Mouse (Mus musculus) urinary bladder, adult 18-20 months (tissue): Measurements from ENCODE around the gene Tmem219.
"Not testable (repeated sequence)": the region's sequence is repeated elsewhere in the genome, so short reads cannot be mapped to it uniquely, and the experiment has no call there.

ENCODE experiments used
- DNase-seq, 2 experiments: peaks; one replicate each; pipeline ENCODE4 v3.0.0; 2022; ENCODE audit warnings: low spot score in 2 of 2, mixed read lengths in 2 of 2

The Tmem219 gene

DNA sequence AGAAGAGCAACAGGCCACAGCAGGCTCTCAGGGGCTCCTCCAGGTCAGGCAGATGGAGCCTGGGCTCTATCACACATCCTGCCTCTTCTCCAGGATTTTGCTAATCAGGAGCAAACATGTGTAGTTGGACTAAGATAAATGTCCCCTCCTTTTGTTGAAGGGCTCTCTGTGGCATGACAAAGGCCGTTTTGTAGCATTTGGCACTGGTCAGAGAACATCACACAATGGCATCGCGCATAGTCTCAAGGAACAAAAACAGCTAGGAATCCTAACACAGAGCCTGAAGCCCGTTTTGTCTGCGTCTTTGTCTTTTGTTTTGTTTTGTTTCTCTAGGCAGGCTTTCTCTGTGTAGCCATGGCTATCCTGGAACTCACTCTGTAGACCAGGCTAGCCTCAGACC, 1.3 kb upstream of the Tmem219 start:
- DNase-seq = no peak

GRCm38 (mm10) chr7:126921563-126921962, 1.2 kb downstream of the Tmem219 start:
- DNase-seq = no peak

GRCm38 (mm10) chr7:126919973-126920372, 2.7 kb downstream of the Tmem219 start:
- no peak for DNase-seq

GRCm38 (mm10) chr7:126918356-126918755, 4.4 kb downstream of the Tmem219 start:
- not testable (repeated sequence) for DNase-seq

DNA sequence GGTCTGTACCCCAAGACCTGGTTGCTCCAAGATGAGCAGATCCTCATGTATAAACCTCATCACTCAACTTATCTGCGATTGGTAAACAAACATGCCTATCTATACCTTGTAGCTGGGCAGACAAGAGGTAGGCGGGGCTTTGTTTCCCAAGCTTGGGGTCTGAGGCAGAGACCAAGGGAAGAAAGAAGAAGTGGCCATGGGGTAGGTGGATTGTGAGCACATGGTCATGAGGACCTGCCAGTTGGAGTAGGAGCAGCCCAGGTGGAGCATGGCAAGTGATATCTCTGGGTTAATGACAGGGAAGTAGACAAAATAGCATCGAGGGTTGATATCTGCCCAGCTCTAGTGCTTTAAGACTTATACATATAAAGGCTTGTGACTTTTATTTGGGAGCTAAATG, 7.9 kb downstream of the Tmem219 start:
- DNase-seq = no peak

GRCm38 (mm10) chr7:126905590-126905989, 17.1 kb downstream of the Tmem219 start:
- no peak for DNase-seq

DNA sequence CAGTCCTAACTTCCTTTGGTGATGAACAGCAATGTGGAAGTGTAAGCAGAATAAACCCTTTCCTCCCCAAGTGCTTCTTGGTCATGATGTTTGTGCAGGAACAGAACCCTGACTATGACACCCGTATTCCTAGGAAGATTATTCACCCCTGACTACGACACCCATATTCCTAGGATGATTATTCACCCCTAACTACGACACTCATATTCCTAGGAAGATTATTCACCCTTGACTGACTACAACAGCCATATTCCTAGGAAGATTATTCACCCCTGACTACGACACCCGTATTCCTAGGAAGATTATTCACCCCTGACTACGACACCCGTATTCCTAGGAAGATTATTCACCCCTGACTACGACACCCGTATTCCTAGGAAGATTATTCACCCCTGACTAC, 22.9 kb downstream of the Tmem219 start:
- DNase-seq = not testable (repeated sequence)

DNA sequence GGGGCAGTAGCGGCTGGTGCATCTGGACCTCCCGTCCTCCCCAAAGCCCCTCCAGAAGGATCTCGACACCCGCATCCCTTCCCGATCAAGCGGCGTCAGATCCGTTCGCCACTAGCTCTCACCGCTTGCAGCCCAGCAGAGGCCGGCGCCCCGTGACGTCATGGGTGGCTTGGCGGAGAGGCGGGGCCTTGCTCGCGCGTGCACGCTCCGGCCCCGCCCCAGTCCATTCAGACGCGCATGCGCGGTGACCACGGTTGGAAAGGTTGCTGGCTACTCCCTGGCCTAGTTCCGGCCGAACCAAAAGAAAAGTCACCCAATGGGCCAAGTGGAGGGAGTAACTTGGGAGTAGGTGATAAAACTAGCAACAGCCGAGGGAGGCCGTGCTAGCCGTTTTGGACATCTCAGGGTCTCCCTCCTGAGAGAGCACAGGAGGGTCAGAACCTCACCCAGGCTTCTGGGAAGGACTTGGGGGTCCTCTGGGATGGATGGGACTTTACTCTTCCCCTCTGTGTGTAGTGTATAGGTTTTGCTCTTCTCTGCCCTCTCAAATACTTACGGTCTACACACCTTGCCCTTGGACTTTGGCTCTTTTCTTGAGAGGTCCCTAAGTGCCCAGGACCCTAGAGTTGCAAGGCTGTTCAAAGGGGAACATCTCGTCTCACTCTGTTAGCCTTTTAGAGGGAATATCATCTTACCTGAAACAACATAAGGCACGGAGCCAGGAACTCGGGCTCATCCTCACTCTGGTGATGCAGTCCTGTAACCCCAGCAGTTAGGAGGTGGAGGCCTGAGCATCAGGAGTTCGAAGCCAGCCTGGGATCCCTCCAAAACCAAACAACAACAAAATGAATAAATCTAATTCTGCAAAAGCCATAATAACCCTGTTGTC, 24.4 kb downstream of the Tmem219 start:
- DNase-seq = peak; percentile 90 to 94

DNA sequence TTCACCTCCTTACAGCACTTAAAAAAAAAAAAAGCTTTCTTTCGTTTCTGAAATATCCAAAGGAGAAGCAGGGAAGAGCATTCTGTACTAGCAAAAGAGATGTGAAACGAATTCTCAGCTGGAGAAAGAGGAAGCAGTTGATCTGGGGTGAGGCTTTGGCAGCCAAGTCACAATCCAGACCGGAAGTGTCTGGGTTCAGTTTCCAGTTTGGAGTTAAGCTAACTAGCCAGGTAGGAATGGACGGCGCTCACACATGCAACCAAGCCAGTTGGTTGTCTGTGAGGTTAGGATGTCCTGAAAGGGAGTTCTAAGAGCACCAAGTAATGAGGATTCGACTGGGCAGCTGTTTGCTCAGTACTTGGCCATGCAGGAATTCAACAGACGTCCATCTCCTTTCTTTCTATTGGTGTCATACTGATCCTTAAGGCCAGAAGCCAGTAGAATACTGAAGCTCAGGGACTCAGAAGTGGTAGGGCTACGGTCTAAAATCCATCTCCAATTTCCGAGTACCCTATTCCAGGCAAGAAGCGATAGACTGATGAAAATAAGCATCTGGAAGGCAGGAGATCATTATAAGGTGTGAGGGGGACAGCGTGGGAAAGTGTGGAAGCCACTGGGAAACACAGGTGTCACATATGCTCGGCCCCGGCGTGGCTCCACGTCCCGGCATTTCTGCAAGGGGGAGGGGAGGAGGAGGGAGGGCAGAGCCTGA, 25.2 kb downstream of the Tmem219 start:
- peak in 1 of 2 experiments; percentile 26 for DNase-seq

DNA sequence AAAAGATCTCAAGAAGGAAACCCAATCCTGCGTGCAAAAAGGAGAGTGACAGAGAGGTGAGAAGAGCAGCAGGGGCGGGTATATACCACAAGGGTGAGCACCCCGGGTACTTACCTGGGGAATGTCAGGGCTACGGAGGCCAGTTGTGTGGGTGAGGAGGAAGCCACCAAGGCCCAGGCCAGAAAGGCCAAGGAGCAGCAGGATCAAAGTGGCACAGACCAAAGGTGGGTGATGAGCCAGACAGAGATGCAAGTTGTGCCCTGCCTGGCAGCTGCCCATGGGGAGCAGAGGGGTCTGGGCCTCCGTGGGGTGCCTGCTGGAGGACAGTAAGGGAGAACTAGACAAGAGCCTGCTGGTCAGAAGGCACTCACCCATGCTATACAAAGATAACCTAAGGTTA, 25.8 kb downstream of the Tmem219 start:
- DNase-seq = no peak

- DNase-seq = no peak
Observed at GRCm38 (mm10) chr7:126888852-126889251, 33.9 kb downstream of the Tmem219 start.

DNA sequence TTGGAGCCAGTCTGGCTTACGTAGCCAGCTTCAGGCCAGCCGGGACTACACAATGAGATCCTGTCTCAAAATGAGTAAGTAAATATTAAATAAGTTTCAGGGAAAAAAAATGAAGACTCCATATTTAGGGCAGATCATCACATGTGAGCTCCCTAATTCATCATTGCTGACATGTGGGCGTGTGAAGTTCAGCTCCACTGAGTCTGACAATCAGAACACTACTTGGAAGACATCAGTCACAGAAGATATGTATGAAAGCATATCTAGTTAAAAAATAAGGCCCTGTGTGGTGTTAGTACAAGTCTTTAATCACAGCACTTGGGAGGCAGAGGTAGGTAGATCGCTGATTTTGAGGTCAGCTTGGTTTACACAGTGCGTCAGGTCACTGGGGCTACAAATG, 35.4 kb downstream of the Tmem219 start:
- DNase-seq = no peak

DNA sequence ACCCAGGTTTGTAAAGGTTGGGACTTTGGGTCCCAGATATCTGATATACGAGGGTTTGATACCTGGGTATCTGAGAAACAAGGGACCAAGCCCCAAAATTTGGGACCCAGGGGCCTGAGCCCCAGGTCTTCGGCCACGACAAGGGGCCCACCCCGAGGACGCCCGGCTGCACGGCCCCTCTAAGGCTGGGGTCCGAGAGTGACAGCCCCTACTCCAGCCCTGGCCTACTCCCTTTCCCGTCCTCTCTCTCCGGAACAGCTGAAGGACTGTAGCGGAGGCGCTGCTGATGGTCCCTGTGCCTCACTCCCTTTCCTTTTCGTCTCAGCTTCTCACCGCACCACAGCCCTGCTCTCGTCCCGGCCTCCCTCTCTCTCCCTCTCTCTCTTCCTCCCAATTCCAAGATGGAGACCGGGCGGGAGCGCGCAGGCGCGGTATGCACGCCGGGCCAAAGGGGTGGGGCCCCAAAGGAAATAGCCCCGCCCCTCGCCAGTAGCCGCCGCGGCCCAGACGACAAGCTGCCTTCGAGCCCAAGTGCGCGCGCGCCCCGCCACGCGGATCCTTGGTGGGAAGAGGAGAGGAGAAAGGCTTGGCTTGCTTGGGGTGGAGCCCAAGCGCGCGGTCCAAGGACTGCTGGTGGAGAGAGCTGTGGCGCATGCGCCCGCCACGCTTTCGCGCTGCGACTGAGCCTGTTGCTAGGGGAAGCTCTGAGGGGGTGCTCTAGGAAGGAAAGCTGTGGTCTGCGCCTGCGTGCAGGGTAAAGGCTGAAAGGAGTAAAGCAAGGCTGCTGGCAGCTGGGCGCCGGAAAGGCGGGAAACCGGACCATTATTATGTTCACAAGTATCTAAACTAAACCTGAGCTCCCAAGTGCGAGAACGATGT, 38.2 kb downstream of the Tmem219 start, which contains the start of gene Taok2:
Taok2 (minus strand) TSS at position 418 of the 879 bp plus-strand sequence.
- peak; percentile 94 to 98 for DNase-seq

- no peak for DNase-seq
Observed at GRCm38 (mm10) chr7:126883731-126884181, 39.0 kb downstream of the Tmem219 start.

DNA sequence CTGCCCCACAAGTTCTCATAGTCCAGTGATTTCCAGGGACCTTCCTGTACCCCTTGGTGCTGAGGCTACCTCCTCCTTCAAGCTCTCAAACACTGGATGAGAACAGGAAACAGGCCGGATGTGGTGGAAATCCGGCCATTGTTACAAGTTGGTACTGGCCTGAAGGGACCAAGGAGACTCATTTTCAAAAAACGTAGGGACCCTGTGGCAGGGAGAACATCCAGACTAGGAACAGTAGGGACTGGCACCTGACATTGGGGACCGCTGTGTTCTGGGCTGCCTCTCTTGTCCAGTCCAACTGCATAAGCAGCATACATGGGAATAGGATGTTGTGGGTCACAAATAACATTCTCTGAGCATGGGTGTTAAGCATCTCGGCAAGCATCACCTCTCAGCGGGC, 41.7 kb downstream of the Tmem219 start:
- DNase-seq = no peak

DNA sequence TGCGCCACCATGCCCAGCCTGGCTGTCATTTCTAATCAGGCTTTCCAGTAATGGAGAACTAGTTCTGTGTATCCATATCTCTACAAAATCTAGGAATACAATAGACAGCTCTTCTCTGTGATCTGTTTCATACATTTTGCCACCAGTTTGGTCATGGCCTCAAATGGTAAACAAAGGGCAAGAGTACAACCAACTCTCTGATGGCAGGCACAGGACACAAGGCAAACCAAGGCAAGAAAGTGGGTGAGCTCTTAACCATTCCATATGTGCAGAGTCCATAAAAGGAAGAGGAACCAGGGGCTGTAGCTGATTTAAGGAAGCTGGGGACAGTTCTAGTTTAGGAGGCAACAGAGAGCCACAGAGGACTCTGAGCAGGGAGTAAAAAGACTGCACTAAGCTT, 45.5 kb downstream of the Tmem219 start:
- no peak for DNase-seq

DNA sequence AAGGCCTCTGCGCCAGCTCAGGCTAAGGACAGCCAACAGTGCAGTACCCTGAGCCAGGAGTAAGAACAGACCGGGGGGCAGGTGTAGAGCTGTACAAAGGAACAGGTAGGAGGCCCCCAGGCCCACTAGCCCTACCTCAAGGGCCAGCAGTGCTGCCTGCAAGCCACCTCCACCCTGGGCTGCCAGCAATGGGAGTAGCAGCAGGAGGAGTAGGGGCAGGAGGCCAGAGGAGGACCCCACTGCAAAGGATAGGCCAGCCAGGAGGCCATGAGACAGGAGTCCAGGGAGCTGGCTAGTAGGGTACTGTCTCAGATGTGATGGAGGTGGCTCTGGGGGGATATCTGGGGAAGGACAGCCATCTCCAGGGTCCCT, 52.2 kb downstream of the Tmem219 start:
- DNase-seq = no peak

DNA sequence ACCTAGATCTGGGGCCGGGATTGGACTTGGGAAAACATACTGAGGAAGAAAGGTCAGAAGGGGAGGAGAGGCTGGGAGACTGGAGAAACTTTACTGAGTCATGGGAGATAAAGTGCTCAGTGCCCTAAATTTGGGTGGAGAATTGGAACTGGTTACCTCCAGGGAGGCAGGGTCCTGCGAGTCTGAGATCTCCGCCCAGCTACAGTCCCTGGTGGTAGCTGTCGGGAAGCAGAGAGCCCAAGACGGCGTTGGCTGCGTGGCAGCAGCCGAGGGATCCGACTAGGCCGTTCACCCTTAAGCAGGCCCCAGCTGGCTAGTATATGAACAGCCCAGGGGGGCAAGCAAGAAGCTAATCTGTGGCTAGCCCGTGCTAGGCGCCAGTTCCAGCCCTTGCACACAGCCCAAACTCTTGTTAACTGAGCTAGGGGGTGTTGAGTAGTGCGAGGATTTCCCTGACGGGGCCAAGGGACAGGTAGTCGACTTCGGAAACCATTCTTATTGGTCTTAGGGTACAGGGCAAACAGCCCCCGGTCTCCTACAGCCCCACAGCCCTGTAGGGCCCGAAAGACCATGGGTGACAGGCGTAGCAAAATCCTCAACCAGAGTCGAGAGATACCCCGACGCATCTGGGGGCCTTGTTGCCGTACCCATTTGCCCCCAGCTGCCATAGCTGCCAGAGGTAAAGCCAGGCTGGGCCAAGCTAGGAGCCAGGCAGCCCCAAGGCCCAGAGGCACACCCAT, 52.8 kb downstream of the Tmem219 start:
- no peak for DNase-seq

GRCm38 (mm10) chr7:126868003-126868402, 54.7 kb downstream of the Tmem219 start:
- DNase-seq = no peak

- DNase-seq = no peak
Observed at GRCm38 (mm10) chr7:126867534-126867933, 55.2 kb downstream of the Tmem219 start.

- no peak for DNase-seq
Observed at GRCm38 (mm10) chr7:126863791-126864190, 58.9 kb downstream of the Tmem219 start.
